Mouse (Mus musculus): ENCODE data around the gene Slc24a5.

GRCm38 (mm10) chr2:125055316-125055903 is 12.5 kb upstream of the Slc24a5 start:
- TF ChIP-seq ZNF384 (IDR thresholded peaks at IDR 0.05; ENCODE audit: low read depth, low read length) (no peak), EP300 (IDR thresholded peaks at IDR 0.05; ENCODE audit: low read depth in 1 of 2, low read length in 2 of 2) (no peak), CTCF (IDR thresholded peaks at IDR 0.05 in 2 of 3, conservative IDR thresholded peaks at IDR 0.05 in 1 of 3; ENCODE audit: control insufficient read depth in 1 of 3, insufficient read depth in 1 of 3, low read depth in 2 of 3, low read length in 3 of 3, poor library complexity in 1 of 3, severe bottlenecking in 1 of 3) (peak; percentile 41 to 56 (median 46); a peak in 5 of 6 replicates), TBP (IDR thresholded peaks at IDR 0.05; ENCODE audit: low read depth, low read length) (no peak), POLR2A (IDR thresholded peaks at IDR 0.05; ENCODE audit: control insufficient read depth in 1 of 2, insufficient read depth in 1 of 2, low read depth in 1 of 2, low read length in 2 of 2, poor library complexity in 1 of 2) (no peak), MAX (IDR thresholded peaks at IDR 0.05; ENCODE audit: low read length) (no peak)

All from MEL (cell line).